Mouse (Mus musculus) brain, embryonic 14.5 days (tissue): Measurements from ENCODE around the gene 0610030E20Rik.

Source experiments
- CTCF ChIP-seq: fragments of 200-500 bp; IDR thresholded peaks from 2 replicates; pipeline ENCODE4 v1.5.1; 2012; ENCODE audit warnings: inconsistent platforms, mild to moderate bottlenecking, moderate library complexity, borderline replicate concordance; ENCODE audit not compliant: insufficient read depth, insufficient read length; ENCODE audit errors: extremely low read depth
- POLR2A ChIP-seq: fragments of 200-500 bp; IDR thresholded peaks from 2 replicates; pipeline ENCODE4 v1.6.1; 2012; ENCODE audit warnings: mild to moderate bottlenecking, inconsistent platforms, borderline replicate concordance; ENCODE audit not compliant: poor library complexity, insufficient read depth, insufficient read length, severe bottlenecking; ENCODE audit errors: extremely low read depth

DNA sequence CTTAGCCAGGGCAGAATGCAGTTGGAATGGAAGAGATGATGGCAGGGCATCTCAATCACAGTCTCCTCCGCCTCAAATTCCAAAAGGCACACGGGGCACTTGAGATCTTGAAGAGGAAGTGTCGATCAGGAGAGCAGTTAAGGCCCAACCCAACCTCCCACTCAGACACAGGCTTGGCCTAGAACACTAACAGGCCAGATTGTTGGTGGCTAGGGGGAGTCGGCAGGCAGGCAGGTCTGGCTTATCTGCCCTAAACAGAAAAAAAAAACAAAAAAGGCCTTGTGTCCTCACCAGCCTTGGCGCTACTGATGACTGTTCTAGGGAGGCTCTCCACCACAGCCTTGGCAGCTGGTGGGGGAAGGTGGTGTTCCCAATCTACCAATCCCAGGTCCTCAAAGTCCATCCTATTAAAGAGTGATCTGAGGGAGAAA lies 14.0 kb downstream of the 0610030E20Rik start:
- no peak for TF ChIP-seq POLR2A
- TF ChIP-seq CTCF: no peak
